In genomic region chr8:128519366-128519765, GRCm38 (mm10) we compare ENCODE assay signal across 10 mouse cellular contexts.
A peak's percentile ranks its signal among the peaks of the same experiment; 100 is the strongest.
DNase-seq lines count a peak whose midpoint lies in the region; ATAC-seq lines count a peak whose summit lies in the region.
"Had no signal": no experiment of that assay in that cellular context is flagged by ENCODE, and none has a peak within 500 bp of the region (broad histone marks: within the 10 kb centered on the region; RNA-seq: fewer than 3 reads in every experiment).

No protein-coding gene starts in this region.

- H3K4me1 ChIP-seq in midbrain, embryonic 14.5 days (ENCODE audit: control insufficient read depth, insufficient read depth, low read length) = no peaks in the 10 kb centered on the region; the same call in 1 of the 2 replicates
- H3K4me1 ChIP-seq in midbrain, embryonic 15.5 days = peaks cover 3% of the 10 kb centered on the region; the same call in 1 of the 2 replicates

- WGBS in midbrain, embryonic 14.5 days = 76% methylated on average over 1 of the region's 1 CpGs
- 84% methylated on average over 1 of the region's 1 CpGs for WGBS in midbrain, embryonic 15.5 days

- no peak overlapping the region for H3K4me3 ChIP-seq in midbrain, embryonic 14.5 days (replicated peaks; ENCODE audit: low read depth, low read length)
- no peak overlapping the region for H3K4me3 ChIP-seq in midbrain, embryonic 15.5 days
- H3K4me3 ChIP-seq: heart, embryonic 13.5 days; myocyte had no signal

- H3K27ac ChIP-seq in midbrain, embryonic 14.5 days (replicated peaks; ENCODE audit: low read depth, low read length) = no peak overlapping the region
- H3K27ac ChIP-seq in midbrain, embryonic 15.5 days = no peak overlapping the region
- H3K27ac ChIP-seq: heart, embryonic 13.5 days had no signal

- H3K9me3 ChIP-seq in midbrain, embryonic 14.5 days (ENCODE audit: control insufficient read depth, low read length) = no peaks in the 10 kb centered on the region
- no peaks in the 10 kb centered on the region for H3K9me3 ChIP-seq in midbrain, embryonic 15.5 days
- H3K9me3 ChIP-seq: heart, embryonic 13.5 days had no signal

- DNase-seq in adrenal gland, postnatal 10 days = peak; percentile 52
- DNase-seq in adrenal gland, postnatal 4 days (ENCODE audit: low spot score in 2 of 2) = no peak
- peak; percentile 44 for DNase-seq in midbrain, embryonic 14.5 days
- DNase-seq in induced T-regulatory cell, adult 2 months (ENCODE audit: low read depth) = peak; percentile 79
- peak; percentile 40 for DNase-seq in retina, postnatal 1 day
- no peak for DNase-seq in frontal cortex, postnatal 14 days (ENCODE audit: low spot score in 2 of 2)
- no peak for DNase-seq in layer of hippocampus, adult 9-10 months (ENCODE audit: low spot score)

- ATAC-seq in midbrain, embryonic 14.5 days (ENCODE audit: low FRiP score, low TSS enrichment) = no peak
- ATAC-seq in midbrain, embryonic 15.5 days (replicated peaks) = no peak

- H3K9ac ChIP-seq in midbrain, embryonic 14.5 days (replicated peaks; ENCODE audit: low read length) = no peak overlapping the region
- no peak overlapping the region for H3K9ac ChIP-seq in midbrain, embryonic 15.5 days
- H3K9ac ChIP-seq: heart, embryonic 13.5 days had no signal

- no peaks in the 10 kb centered on the region for H3K27me3 ChIP-seq in midbrain, embryonic 14.5 days (ENCODE audit: control insufficient read depth, insufficient read depth, low read length)
- no peaks in the 10 kb centered on the region for H3K27me3 ChIP-seq in midbrain, embryonic 15.5 days (replicated peaks)
- H3K27me3 ChIP-seq: heart, embryonic 13.5 days had no signal

- no peaks in the 10 kb centered on the region for H3K36me3 ChIP-seq in midbrain, embryonic 14.5 days (ENCODE audit: control insufficient read depth, insufficient read depth, low read length)
- no peaks in the 10 kb centered on the region for H3K36me3 ChIP-seq in midbrain, embryonic 15.5 days (replicated peaks)
- H3K36me3 ChIP-seq: heart, embryonic 13.5 days had no signal

- H3K4me2 ChIP-seq in midbrain, embryonic 14.5 days (ENCODE audit: low read length) = no peak overlapping the region
- H3K4me2 ChIP-seq in midbrain, embryonic 15.5 days = no peak overlapping the region
- H3K4me2 ChIP-seq: heart, embryonic 13.5 days had no signal

Comparison
In these comparisons a context has a peak if more than half of its experiments do, and no peak if none do; other contexts are left out.
1. DNase-seq: peak in adrenal gland, postnatal 10 days (single experiment), midbrain, embryonic 14.5 days (single experiment), induced T-regulatory cell, adult 2 months (single experiment) and retina, postnatal 1 day (single experiment); none in adrenal gland, postnatal 4 days (0 of 2), frontal cortex, postnatal 14 days (0 of 2) and layer of hippocampus, adult 9-10 months (single experiment).